Mouse (Mus musculus) lung, adult 2 months (tissue): ENCODE data around the gene Pank4.

Experiments used
- CTCF ChIP-seq: fragments of 200-500 bp; IDR thresholded peaks from 2 replicates; pipeline ENCODE4 v1.5.1; 2011; ENCODE audit warnings: mild to moderate bottlenecking, low read length, control low read depth; ENCODE audit not compliant: insufficient read depth
- POLR2A ChIP-seq: fragments of 200-500 bp; IDR thresholded peaks from 2 replicates; pipeline ENCODE4 v1.6.1; 2011; ENCODE audit warnings: low read depth, mild to moderate bottlenecking, control low read depth, low read length, borderline replicate concordance; ENCODE audit errors: extremely low read depth

- TF ChIP-seq POLR2A (no peak), CTCF (no peak)
Observed at GRCm38 (mm10) chr4:154952461-154953241, 11.3 kb upstream of the Pank4 start.
